Mouse (Mus musculus): ENCODE measurements around the gene Scd3.

- TF ChIP-seq CTCF (IDR thresholded peaks at IDR 0.05; ENCODE audit: low read depth): no peak
- no peak for TF ChIP-seq EP300 (IDR thresholded peaks at IDR 0.05; ENCODE audit: low read depth)
Observed at GRCm38 (mm10) chr19:44237471-44238006, 34.5 kb downstream of the Scd3 start.

Measured in heart, postnatal 0 days (tissue).